Mouse (Mus musculus) thymus, postnatal 14 days (tissue): ENCODE measurements at regions not wholly inside any gene's neighbourhood (a gene's known extent, or its start where the extent isn't known, plus 50 kb on each side); places are given as distances from the start of the nearest gene placed in this dataset.

Experiments used
- DNase-seq: peaks from one replicate; pipeline ENCODE4 v3.0.0; 2021

DNA sequence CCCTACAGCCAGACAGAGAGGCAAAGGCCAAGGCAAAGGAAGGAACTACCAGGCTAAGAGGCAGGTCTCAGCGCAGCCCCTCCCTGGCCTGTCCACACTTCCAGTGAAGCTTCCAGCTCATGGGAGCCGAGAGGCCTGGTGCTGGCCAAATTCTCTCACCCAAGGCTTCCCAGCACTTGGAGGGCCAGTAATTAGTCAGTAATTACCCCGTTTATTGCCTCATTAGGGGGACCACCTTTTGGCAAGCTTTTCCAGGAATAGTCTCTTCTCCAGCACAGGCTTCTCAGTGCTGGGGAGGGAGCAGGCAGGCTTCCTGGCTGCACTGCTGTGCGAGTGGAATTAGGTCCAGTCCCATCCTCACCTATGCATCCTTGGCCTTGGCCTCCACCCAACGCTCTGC lies 252.8 kb upstream of the Nxpe4 start:
- DNase-seq = no peak

DNA sequence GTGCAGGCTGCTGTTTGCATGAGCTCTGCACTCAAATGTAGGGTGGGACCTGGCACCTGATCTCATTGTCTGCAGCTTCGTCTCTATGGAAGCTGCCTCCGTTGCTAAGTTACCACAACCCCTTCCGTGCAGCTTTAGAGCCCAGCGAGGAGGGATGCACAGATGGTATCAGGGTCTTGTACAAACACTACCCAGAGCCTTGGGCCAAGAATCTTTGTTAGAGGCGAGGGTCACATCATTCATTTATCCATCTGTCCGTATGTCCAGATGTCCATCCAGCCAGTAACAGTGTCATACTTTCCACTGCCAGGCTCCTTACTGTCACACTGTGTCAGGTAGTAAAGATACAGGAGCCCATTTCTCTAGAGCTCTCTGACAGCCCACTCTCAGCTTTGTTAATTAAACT lies 251.3 kb upstream of the Nxpe4 start:
- no peak for DNase-seq

DNA sequence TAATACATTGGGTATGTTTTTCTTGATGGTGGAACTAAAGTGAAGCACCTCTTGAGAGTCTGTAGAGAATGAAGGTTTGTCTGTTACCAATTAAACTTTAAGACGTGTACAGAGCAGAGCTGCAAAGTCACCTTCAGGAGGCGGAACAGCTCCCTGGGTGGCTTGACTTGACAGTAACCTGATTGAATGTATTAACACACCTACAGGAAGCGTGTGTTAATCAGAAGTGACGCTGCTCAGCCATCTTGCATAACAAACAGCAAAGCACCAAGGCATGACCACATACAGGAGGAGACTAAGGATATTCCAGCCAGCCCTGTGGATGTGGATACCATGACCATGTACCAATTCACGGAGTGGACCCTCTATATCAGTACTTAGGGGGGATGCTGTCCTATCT lies 249.0 kb upstream of the Nxpe4 start:
- DNase-seq = no peak

DNA sequence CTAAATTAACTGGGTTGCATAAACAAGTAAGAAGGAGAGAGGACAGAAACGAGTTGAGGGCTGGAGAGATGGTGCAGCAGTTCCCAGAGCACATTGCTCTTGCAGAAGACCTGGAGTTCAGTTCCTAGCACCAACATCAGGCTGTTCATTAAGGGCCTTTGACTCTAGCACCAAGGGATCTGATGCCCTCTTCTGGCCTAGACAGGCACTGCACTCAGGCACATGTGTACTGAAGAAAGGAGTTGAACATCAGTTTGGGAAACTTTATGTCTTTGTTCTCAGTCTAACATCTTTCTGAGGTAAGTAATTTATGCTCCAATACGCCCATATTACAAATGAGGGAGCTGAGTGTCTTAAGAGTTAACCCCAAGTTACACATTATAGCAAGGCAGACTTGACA lies 226.5 kb upstream of the Nxpe4 start:
- peak; percentile 57 for DNase-seq

DNA sequence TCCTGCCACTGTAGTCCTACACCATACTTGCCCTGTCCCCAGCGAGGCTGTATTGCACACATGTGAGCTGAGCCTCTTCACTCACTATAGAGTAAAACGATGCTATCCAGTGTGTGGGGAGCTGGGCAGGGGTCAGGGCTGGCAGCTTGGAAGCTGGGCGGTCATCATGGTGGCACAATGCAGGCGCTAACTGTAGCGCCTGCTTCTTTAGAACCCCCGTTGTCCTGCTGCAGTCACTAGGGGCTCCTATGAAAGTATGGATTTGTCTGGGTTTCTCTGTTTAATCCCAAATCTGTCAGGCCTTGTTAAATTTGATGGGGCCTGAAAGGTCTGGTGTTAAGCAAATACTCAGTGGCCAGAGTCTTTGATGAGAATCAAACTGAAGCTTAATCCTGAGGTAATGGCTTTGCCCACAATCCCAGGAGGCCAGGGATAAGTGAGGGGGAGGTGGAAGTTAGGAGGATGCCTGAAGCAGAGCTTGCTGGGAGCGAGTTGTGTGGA lies 225.8 kb upstream of the Nxpe4 start:
- no peak for DNase-seq

DNA sequence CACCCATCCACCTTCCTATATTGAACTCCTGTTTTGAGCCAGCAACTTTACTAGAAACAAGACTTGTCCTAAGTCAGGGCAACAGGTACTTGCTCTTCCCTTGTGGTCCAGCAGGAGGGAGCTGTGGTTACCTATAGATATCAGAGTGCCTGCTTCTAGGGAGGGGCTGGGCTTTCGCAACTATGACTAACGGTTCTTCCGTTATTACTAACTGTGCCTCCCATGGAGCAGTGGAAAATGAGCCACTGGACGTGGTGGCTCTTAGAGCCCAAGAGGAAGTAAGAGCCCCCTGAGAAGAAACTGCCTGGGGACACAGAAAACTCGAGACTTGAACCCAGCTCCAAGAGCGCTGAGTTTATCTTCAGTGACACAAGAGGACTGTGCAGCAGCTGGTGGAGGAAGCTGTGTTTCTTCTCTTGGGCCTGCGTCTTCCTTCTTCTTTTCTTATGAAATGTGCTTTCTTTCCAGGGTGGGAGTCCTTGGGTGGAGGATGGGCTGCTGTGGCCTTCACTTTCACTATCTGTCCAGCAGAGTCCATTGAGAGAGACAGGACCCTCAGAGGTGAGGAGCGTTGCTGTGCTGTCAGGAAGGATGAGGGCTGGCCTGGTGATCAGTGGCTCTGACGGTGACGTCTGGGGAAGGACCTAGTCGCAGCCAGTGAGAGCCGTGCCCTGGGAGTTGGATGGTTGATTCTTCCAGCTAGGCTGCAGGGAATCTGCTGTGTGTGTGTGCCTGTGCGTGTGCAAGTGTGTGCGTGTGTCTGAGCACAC lies 222.7 kb upstream of the Nxpe4 start:
- DNase-seq = no peak

DNA sequence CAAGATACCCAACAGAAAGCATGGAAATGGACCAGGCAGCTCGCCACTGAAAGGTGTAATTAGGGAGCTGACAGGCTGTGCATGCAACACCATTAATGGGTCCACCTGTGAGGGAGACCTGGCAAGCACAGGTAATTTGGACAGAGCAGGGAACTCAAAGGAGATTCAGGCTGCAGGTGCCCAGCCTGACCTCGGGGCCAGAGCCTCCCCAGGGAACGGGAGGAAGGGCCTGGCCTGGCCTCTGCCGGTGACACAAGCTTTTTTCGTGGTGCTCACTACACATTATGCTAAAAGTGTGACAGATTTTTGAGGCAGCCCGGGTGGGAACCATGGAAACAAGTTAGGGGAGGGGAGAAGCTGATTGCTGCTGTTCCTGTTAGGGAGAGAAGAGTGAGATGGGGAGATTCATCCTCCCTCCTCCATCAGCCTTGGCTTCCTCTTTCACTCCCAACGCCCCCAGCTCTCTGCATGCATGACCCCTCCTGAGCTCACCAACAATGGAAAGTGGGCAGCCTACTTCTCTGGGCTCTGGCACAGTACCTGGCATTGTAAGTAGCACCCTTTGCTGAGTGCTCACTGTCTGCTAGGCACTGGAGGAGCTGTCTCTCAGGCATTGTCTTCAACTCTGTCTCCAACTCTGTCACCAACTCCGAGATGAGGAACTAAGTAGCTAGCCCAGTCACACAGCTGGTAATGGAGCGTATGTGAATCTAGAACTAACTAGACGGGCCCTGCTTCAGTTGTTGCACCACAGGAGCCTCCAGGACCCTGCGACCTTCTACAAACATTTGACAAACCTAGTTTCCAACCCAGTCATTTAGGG lies 218.9 kb upstream of the Nxpe4 start:
- no peak for DNase-seq

DNA sequence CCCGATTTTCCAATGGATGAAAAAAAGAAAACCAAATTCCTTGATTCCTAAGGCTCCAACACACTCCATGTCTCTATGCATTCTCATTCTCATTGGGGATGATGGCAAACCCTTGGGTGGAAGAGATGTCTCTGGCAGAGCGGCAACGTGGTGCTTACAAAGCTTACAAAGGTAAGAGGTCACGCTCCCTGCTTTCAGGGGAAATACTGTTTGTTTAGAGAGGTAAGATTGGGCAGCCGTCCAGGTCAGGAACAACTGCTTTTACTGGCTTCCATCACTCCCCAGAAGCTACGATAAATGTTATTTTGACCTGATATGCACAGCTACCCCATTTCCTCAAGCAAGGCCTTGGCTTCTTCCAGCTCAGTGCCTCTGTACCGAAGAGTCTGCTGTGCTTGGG lies 215.6 kb upstream of the Nxpe4 start:
- no peak for DNase-seq

DNA sequence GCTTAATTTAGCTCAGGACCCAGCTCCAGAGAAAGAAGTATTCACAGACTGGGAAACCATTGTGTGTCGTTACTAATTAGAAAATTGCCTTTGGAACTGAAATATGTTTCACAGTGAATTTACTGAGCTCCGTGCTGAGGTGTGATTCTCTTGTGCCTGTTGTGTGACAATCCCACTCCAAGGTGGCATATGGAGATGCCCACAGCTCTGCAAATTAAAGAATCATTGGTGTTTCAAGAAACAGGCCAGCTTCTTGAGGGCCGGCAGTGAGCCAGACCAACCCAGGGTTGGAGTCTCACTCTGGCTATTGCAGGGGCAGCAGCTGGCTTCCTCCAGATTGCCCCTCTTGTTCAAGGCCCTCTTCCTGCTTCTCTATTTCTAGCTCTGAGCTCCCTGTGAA lies 203.9 kb upstream of the Nxpe4 start:
- no peak for DNase-seq

DNA sequence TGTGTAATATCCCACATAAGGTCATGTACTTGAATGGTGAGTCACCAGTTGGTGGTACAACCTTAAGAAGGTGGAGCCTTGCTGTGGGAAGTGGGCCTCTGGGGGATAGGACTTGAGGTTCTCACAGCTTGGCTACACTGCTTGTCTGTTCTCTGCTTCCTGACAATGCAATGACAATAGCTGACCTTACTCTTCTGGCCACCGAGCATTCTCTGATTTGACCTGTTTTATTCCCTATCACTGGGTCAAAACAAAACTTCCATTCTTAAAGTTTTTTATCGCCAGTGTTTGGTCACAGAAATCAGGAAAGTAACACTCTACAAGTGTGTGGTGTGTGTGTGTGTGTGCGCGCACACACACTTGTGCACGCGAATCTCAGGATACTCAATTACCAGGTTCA lies 203.0 kb upstream of the Nxpe4 start:
- DNase-seq = no peak

DNA sequence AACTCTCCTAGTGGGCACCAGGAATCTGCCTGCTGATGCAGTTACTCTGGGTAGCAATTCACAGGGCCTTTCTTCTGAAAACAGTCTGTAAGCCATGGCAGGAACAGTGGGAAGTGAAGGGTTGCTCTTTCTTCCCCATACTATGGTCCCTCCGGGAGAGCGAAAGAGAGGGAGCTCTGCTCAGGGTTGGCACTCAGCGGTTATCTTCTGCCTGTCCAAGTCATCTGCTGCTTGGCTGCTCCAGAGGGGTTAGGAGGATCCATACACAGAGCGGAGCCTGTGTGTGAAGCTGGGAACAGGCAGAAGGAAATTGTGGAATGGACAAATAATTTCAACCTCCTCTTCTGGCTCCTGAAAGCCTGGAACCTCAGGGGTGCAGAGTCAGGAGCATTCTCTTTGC lies 200.6 kb upstream of the Nxpe4 start:
- DNase-seq = no peak

DNA sequence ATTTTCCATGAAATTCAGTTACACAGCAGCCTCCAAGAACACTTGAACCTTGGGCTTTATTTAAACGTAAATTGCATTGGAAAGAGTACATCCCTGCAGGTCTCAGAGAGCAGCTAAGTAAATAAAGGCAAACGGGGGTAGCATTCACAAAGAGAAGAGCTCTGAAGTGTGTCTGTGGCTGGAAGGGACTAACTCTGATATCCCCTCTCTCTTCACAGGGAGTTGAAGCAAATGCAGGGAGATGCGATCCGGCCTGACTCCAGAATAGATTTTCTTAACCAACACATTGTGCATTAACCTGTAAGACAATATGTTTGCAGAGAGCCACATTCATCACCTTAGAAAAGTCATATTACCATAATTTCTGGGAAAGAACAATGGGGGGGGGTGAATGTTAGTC lies 199.7 kb upstream of the Nxpe4 start:
- DNase-seq = no peak

DNA sequence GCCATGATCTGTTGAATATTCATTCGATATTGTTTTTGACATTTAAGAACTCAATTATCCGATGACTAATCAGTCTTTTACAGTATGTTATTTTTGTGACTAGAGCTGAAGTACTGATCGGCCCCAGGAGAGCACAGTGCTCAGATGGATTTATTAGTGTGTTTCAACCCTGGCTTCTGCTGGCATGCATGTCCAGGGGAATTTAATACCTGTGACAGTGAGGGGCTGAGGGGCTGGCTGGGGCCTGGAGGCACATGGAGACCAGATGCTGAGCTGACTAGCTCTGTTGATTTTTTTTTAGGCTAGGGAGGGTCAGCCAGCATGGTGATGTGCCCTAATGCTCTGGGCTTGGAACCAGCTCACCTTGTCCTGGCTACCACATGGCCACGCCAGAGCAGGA lies 199.2 kb upstream of the Nxpe4 start:
- DNase-seq = no peak

DNA sequence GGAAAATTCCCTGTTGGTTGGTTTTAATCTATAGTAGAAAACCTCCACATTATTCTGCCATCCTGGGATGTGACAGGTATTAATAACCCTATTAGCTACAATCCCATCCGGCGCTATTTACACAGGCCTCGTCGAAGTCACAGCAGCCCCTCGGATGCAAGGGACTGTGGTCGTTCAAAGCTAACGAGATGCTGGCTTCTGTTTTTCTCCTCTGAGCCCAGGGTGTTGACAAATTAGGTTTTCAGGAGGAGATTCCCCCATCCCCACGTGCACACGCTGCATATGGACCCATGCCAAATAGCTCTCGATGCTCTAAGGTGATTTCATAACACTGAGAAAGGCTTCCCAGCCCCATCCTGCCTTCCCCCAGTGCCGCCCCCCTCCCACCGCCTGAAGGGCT lies 188.7 kb upstream of the Nxpe4 start:
- DNase-seq = no peak

DNA sequence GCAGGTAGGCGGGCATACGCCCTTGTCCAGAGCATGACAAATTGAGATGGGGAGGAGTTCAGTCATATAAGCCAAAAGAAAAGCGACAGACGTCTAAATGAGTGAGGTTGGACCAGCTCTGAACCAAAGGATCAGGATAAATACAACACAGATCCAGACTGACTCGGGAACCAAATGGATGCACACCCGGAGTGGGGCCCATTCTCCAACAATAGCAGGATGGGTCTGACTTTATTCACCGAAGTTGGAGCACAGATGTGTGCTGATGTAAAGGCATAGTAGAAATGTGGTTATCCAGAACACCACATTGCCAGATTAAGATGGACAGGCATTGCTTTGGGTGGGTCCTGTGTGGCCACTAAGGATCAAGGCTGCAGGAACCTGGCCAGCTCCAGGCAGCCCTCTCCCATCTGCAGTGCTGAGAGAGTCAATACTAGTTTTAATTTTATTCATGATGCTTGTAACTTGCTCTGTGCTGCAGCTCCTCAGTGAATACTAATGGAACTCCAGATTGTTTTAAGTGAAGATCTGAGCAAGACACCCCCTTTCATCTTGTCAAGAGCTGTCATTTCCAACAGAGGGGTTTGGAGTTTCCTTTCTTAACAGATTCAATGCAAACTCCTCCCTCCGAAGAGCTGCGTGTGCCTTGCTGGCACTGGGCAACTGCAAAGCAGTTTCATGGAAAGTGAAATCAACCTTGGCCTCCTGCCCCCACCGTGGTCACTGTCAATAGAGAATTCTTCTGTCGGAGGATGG lies 176.3 kb upstream of the Nxpe4 start:
- no peak for DNase-seq

DNA sequence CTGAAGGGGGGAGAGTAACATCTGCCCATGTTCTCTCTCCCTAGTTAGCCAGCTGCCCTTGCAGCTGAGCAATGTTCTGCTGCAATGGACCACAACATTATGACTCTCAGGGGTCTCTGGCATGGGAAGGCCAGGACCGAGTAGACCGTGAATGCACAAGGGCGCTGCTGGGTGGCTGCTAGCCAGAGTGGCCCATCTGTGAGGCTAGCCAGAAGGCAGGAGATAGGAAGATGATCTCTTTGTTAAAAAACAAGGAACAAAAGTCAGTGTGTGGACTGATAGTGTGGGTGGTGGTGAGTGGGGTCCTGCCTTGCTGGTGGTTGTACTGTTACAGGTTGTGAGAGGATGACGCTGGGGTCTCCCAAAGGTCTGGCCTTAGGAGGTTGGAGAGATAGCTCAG lies 174.6 kb upstream of the Nxpe4 start:
- DNase-seq = no peak

DNA sequence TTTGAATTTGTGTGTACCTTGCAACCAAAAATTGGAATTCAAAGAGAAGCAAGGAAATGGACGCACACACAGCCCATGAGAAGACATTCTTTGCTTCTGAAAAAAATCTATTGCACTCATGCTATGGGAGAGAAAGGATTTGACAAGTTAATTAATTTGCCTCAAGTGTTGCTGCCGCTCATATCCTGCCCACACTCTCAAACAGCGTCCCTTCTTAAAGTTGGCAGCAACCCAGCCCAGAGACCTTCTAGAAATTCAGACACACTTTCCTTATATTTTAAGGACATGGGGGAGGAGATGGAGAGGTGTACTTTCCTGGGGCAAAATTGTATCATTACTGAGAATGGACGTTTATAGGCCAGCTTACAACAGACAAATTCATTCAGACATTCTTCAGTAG lies 167.2 kb upstream of the Nxpe4 start:
- no peak for DNase-seq

DNA sequence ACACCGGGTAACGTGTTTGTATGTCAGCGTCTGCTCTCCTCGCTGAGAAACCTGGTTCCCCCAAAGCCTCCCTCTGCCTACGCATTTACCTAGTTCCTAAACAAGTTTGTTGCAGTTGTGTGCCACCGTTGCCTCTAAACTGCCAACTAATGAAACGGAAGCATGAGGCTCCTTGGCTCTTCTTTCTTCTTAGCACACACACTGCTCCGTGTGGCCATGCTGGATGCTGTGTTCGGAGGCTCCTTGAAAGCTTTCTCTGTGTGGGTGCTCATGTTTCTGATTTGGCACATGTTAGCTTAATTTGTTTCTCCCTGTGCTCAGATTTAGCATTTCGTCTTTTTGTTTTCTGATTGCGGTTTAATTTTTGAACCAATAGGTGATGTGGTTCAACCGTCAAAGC lies 162.2 kb upstream of the Nxpe4 start:
- no peak for DNase-seq

DNA sequence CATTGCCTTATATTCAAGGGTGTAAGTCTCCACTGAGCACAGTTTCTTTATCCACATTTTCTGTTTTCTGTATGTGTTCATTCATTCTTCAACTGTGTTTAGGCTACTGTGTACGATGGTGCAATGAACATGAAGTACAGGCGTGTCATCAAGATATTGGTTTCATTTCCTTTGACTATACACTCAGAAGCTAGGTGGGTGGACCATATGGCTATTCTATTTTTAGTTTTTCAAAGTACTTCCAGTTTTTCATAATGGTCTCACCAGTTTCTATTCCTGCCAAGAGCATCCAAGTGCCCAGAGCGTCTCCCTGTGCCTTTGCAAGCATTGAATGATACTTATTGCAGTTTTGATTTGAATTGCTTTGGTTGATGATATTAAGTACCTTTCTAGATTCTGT lies 132.8 kb upstream of the Nxpe4 start:
- DNase-seq = no peak

DNA sequence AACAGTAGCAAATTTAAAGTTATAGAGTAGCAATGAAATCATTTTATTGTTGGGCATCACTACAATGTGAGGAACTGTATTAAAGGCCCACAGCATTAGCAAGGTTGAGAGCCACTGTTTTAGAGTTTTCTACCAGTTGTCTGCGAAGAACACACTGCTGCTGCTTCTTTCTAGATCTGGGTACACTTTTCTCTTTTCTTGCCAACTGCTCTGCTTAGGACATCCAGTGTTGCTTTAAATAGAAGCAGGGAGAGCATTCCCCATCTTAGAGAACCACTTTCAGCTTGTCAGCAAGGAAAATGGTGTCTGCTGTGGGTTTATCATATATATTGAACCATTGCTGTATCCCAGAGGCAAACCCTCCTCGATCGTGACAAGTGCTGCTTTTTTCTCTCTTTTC lies 131.0 kb upstream of the Nxpe4 start:
- no peak for DNase-seq

DNA sequence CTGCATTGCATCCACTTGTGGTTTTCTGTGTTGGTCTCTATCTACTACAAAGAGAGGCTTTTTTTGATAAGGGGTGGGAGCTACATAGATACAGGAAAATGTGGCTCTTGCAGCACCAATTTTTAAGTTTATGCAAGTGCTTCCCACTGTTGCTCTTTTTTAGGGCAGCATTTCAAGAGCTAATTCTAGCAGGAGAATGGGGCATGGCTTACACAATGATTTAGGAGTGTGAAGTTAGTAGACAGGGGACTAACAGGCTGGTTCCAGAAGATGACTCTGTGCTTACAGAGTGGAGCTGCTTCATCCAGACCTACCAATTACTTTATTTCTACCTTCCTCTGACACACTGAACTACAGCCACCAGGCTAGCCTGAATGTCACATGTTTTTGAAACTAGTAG lies 125.9 kb upstream of the Nxpe4 start:
- DNase-seq = no peak

DNA sequence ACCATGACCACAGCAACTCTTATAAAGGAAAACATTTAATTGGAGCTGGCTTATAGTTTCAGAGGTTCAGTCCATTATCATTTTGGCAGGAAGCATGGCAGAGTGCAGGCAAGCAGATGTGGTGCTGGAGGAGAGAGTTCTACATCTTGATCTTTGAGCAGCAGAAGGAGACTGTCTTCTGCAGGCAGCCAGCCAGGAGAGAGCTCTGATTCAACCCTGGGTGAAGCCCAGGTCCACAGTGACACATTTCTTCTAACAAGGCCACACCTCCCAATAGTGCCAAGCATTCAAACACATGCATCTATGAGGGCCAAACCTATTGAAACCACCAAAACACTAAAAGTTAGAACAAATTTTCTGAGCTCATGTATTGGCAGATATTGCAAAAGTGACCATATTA lies 117.0 kb upstream of the Nxpe4 start:
- DNase-seq = no peak

DNA sequence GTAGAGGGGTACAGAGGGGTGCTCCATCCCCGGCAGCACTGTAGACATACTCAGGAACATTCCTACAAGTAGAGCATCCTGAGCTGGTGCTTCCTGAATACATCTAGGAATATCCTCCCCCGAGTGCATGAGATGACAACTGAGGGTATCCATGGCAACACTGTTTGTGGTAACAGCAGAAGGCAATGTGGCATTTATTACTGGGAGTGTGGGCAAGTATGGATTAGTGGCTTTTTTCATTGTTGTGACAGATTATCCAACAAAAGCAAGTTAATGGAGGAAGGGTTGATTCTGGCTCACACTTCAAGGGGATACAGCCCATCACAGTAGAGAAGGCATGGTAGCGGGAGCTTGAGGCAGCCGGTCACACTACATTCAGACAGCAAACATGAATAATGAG lies 114.0 kb upstream of the Nxpe4 start:
- no peak for DNase-seq

DNA sequence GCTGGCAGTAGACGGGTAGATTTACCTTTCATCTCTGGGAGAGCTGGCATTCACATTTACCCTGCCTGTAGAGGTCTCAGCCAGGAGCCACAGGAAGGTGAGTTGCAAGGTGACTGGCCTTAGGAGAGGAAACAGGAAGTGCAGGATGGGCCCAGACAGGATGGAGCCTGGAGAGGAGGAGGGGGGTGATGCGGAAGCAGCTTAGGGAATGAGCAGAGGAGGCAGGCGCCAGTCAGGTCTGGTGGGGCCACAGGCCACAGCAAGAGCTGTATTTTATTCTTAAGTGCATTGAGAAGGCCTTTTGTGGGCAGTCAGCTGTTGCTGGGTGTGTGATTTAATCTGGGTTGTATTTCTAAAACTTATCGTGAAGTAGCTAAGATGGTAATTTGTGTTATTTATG lies 108.2 kb upstream of the Nxpe4 start:
- DNase-seq = no peak
